In the genomic region with DNA sequence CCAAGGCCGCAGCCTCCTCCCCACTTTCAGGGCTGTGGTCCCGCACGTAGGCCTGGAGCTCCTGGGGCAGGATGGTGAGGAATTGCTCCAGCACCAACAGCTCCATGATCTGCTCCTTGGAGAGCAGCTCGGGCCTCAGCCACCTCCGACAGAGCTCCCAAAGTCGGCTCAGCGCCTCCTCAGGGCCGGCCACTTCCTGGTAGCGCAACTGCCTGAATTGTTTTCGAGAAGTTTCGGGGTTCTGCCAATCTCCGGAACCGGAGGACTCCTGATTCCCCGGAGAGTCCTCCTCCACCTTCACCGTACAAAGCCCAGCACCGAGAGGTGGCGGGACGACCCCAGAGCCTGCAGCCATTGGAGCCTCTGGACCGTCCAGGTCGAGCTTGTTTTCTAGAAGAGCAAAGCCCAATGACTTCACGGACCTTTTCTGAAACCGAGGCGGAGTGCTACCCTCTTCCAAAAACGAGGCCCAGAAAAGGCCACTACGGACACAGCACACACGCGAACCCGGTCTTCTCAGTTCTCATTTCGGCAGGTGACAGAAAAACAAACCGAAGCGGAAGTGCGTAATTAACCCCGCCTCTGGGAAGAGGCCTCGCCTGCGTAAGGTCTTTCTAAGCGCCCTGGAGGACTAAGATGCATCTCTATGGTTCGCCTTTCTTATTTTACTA, we compare ENCODE assay signal across 8 mouse cellular contexts. TPM values are rescaled to one million over a fixed set of nuclear protein-coding genes. Genes with fewer than 3 reads are reported as not detected.
DNase-seq lines count a peak whose midpoint lies in the region; ATAC-seq and TF ChIP-seq lines count a peak whose summit lies in the region.

Gene Zkscan14 (minus strand): TSS at position 548 of the 671 bp plus-strand sequence.

- peak within 1 kb of the TSS; percentile 3; the same call in 1 of the 2 replicates for H3K27ac ChIP-seq in heart, embryonic 11.5 days (ENCODE audit: low read depth, low read length)
- peak within 1 kb of the TSS; percentile 33 for H3K27ac ChIP-seq in kidney, embryonic 15.5 days
- H3K27ac ChIP-seq in liver, embryonic 11.5 days (ENCODE audit: low read depth, low read length): peak within 1 kb of the TSS; percentile 16

- no peaks in the 10 kb centered on the region for H3K27me3 ChIP-seq in heart, embryonic 11.5 days (ENCODE audit: control insufficient read depth, insufficient read depth, low read length)
- no peaks in the 10 kb centered on the region for H3K27me3 ChIP-seq in kidney, embryonic 15.5 days
- no peaks in the 10 kb centered on the region for H3K27me3 ChIP-seq in liver, embryonic 11.5 days (replicated peaks; ENCODE audit: control insufficient read depth, insufficient read depth, low read length)
- H3K27me3 ChIP-seq in myocyte (ENCODE audit: control insufficient read depth, insufficient read depth, insufficient read length): no peaks in the 10 kb centered on the region

- no peaks in the 10 kb centered on the region for H3K9me3 ChIP-seq in heart, embryonic 11.5 days (replicated peaks; ENCODE audit: control insufficient read depth, low read length)
- H3K9me3 ChIP-seq in kidney, embryonic 15.5 days (replicated peaks): no peaks in the 10 kb centered on the region
- no peaks in the 10 kb centered on the region for H3K9me3 ChIP-seq in liver, embryonic 11.5 days (ENCODE audit: control insufficient read depth, low read length)

- no peaks in the 10 kb centered on the region; the same call in 1 of the 2 replicates for H3K36me3 ChIP-seq in heart, embryonic 11.5 days (ENCODE audit: control insufficient read depth, insufficient read depth, low read length)
- peaks cover 13% of the 10 kb centered on the region for H3K36me3 ChIP-seq in kidney, embryonic 15.5 days
- no peaks in the 10 kb centered on the region; the same call in 1 of the 2 replicates for H3K36me3 ChIP-seq in liver, embryonic 11.5 days (ENCODE audit: control insufficient read depth, insufficient read depth, low read length)
- no peaks in the 10 kb centered on the region for H3K36me3 ChIP-seq in myocyte (ENCODE audit: control insufficient read depth, insufficient read depth)

- H3K9ac ChIP-seq in heart, embryonic 11.5 days (ENCODE audit: low read depth, low read length): peak within 1 kb of the TSS; percentile 73
- H3K9ac ChIP-seq in kidney, embryonic 15.5 days: peak within 1 kb of the TSS; percentile 73
- H3K9ac ChIP-seq in liver, embryonic 11.5 days (ENCODE audit: low read depth, low read length): peak within 1 kb of the TSS; percentile 85

- peak within 1 kb of the TSS; percentile 96 for H3K4me2 ChIP-seq in heart, embryonic 11.5 days
- peak within 1 kb of the TSS; percentile 92 for H3K4me2 ChIP-seq in kidney, embryonic 15.5 days
- H3K4me2 ChIP-seq in liver, embryonic 11.5 days: peak within 1 kb of the TSS; percentile 81
- peak within 1 kb of the TSS; percentile 77 for H3K4me2 ChIP-seq in myocyte (ENCODE audit: low read depth)

- ATAC-seq in erythroblast, adult 5-6 weeks (replicated peaks; ENCODE audit: low FRiP score, poor library complexity, severe bottlenecking): peak; percentile 73
- no peak; the same call in 1 of the 2 replicates for ATAC-seq in heart, embryonic 11.5 days (replicated peaks; ENCODE audit: insufficient number of reproducible peaks, low FRiP score, low TSS enrichment)
- ATAC-seq in kidney, embryonic 15.5 days (replicated peaks; ENCODE audit: low FRiP score): 0 out of 2 replicates have a peak, but pooled peaks have one; percentile 5
- ATAC-seq in liver, embryonic 11.5 days (replicated peaks; ENCODE audit: low FRiP score): peak; percentile 32

- DNase-seq in CD4-positive, CD25-positive, alpha-beta regulatory T cell, adult 2 months (ENCODE audit: low read depth, low spot score): peak; percentile 93
- DNase-seq in brain, adult 2 months (ENCODE audit: low read depth, low spot score): peak; percentile 97
- peak; percentile 70 for DNase-seq in liver, embryonic 11.5 days (ENCODE audit: low spot score)
- peak; percentile 78 to 86 for DNase-seq in spleen, postnatal 4 days (ENCODE audit: low spot score in 2 of 2)

- H3K4me1 ChIP-seq in heart, embryonic 11.5 days (ENCODE audit: control insufficient read depth, insufficient read depth, low read length): peaks cover 16% of the 10 kb centered on the region
- peaks cover 24% of the 10 kb centered on the region for H3K4me1 ChIP-seq in kidney, embryonic 15.5 days
- H3K4me1 ChIP-seq in liver, embryonic 11.5 days (replicated peaks; ENCODE audit: control insufficient read depth, insufficient read depth, low read length): peaks cover 13% of the 10 kb centered on the region

- H3ac ChIP-seq in myocyte (ENCODE audit: control insufficient read depth, insufficient read length): peak within 1 kb of the TSS; percentile 19

- WGBS in heart, embryonic 11.5 days (ENCODE audit: insufficient replicate concordance): 1% methylated on average over 37 of the region's 37 CpGs
- WGBS in kidney, embryonic 15.5 days: 1% methylated on average over 37 of the region's 37 CpGs
- WGBS in liver, embryonic 11.5 days: 1% methylated on average over 37 of the region's 37 CpGs

- TF ChIP-seq POLR2A in myocyte (IDR thresholded peaks at IDR 0.05; ENCODE audit: insufficient read length, low read depth): peak; percentile 45

- H3K4me3 ChIP-seq in heart, embryonic 11.5 days (ENCODE audit: low read depth, low read length): peak within 1 kb of the TSS; percentile 79
- peak within 1 kb of the TSS; percentile 63 for H3K4me3 ChIP-seq in kidney, embryonic 15.5 days (replicated peaks)
- peak within 1 kb of the TSS; percentile 92 for H3K4me3 ChIP-seq in liver, embryonic 11.5 days (ENCODE audit: low read depth, low read length)
- peak within 1 kb of the TSS; percentile 65 for H3K4me3 ChIP-seq in myocyte

- peaks cover 6% of the 10 kb centered on the region for H3K79me2 ChIP-seq in myocyte (ENCODE audit: control insufficient read depth, insufficient read depth)

TF ChIP-seq in myocyte, 11 proteins besides CTCF, POLR2A, EP300 and RAD21:
- TF ChIP-seq REST (IDR thresholded peaks at IDR 0.05; ENCODE audit: insufficient read depth, insufficient read length): no peak
- TF ChIP-seq MYOD1 (IDR thresholded peaks at IDR 0.05; ENCODE audit: control insufficient read depth in 1 of 3, insufficient read length in 2 of 3, low read depth in 2 of 3): no peak
- TF ChIP-seq TCF3 (IDR thresholded peaks at IDR 0.05; ENCODE audit: insufficient read length, low read depth): no peak
- no peak for TF ChIP-seq MYOG (IDR thresholded peaks at IDR 0.05; ENCODE audit: control insufficient read depth in 1 of 3, insufficient read depth in 1 of 3, insufficient read length in 2 of 3, low read depth in 2 of 3)
- no peak for TF ChIP-seq USF1 (IDR thresholded peaks at IDR 0.05; ENCODE audit: low read depth)
- no peak for TF ChIP-seq CEBPB (IDR thresholded peaks at IDR 0.05; ENCODE audit: insufficient read depth, poor library complexity, severe bottlenecking)
- TF ChIP-seq POLR2AphosphoS2 (IDR thresholded peaks at IDR 0.05; ENCODE audit: insufficient read length, low read depth): no peak
- no peak for TF ChIP-seq SRF (IDR thresholded peaks at IDR 0.05; ENCODE audit: control insufficient read depth, insufficient read length, low read depth)
- TF ChIP-seq TCF12 (IDR thresholded peaks at IDR 0.05; ENCODE audit: insufficient read depth, poor library complexity, severe bottlenecking): no peak

RNA-seq across cellular contexts. Expression of gene Zkscan14, which starts in this region (rescaled TPM):
- total RNA-seq in erythroblast, adult 5-6 weeks (2015; ENCODE audit: low replicate concordance): 10.6 and 12.3 TPM in 2 replicates
- 38.9 and 39.4 TPM in 2 replicates for total RNA-seq in erythroblast, adult 5-6 weeks (2017; ENCODE audit: low replicate concordance)
- 6.5 and 7.4 TPM in 2 replicates for polyA plus RNA-seq in heart, embryonic 11.5 days (2014; fragmentation: Nextera tagmentation; extraction: Ambion mirVana)
- polyA plus RNA-seq in kidney, embryonic 15.5 days (2015; fragmentation: Nextera tagmentation; extraction: Ambion mirVana): 8.1 and 9.9 TPM in 2 replicates
- 5.9 and 7.3 TPM in 2 replicates for polyA plus RNA-seq in liver, embryonic 11.5 days (2014; fragmentation: Nextera tagmentation; extraction: Ambion mirVana)
- polyA plus RNA-seq in myocyte (2012; fragmentation: generic; extraction: Trizol): 5.8 TPM
